Mouse (Mus musculus) heart, adult 11 months (tissue): ENCODE measurements at regions not wholly inside any gene's neighbourhood (a gene's known extent, or its start where the extent isn't known, plus 50 kb on each side); places are given as distances from the start of the nearest gene placed in this dataset.

Source experiments
- DNase-seq: peaks from one replicate; pipeline ENCODE4 v3.0.0; 2022

DNA sequence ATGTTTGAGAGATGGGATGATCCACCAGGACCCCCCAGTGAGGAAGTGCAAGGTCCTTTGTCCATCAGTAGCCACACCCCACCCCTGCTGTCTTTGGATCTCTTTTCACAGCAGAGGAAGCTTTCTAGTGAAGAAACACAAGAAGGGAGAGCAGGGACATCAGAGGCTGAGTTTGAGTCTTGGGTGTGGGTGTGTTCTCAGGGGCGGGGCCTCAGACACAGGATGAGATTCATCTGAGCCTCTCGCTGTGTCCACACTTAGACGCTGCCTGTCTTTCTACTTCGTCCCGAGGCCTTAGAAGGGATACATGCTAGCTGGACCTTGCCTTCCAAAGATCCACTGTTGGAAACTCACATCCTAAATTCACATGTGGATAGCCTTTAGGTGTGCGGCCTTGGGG, 893.5 kb upstream of the Car8 start:
- peak; percentile 75 for DNase-seq

DNA sequence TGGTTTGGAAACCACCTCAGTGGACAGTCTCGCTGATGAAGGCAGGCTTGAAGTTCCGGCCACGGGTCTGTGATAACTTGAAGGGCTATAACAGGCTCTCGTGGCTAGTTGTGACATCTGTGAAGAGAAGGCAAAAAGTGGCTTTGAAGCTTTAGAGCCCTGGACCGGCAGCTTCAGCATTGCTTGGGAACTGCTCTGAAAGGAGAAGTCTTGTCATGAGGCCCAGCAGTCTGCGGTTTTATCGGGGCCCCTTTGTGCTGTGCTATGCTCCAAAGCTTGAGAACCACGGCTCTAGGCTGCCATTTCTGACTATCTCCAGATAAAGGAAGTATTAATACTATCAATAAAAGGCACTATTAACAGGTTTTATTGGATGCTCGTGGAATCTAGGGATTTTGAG, 892.8 kb upstream of the Car8 start:
- DNase-seq = peak; percentile 84

DNA sequence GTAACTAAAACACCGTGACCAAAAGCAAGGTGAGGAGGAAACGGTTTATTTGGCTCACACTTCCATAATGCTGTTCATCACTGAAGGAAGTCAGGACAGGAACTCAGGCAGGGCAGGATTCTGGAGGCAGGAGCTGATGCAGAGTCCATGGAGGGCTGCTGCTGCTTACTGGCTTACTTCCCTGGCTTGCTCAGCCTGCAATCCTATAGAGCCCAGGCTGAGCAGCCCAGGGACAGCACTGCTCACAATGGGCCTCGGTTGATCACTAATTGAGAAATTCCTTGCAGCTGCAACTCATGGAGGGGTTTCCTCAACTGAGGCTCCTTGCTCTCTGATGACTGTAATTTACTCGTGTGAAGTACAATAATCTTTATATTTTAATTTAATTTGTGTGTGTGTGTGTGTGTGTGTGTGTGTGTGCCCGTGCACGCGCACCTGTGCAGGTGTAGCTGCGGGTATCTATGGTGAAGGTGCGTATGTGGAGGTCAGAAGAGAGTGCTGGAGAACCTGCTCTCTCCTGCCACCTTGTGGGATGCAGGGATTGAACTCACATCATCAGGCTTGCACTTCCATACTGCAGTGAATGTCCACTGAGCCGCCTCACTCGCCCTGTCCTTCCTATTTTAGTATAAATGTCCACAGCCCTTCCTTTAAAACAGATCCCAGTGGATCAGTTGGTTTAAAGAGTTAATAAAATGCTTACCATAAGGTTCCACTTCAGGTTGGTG, 886.6 kb upstream of the Car8 start:
- DNase-seq = peak; percentile 74

DNA sequence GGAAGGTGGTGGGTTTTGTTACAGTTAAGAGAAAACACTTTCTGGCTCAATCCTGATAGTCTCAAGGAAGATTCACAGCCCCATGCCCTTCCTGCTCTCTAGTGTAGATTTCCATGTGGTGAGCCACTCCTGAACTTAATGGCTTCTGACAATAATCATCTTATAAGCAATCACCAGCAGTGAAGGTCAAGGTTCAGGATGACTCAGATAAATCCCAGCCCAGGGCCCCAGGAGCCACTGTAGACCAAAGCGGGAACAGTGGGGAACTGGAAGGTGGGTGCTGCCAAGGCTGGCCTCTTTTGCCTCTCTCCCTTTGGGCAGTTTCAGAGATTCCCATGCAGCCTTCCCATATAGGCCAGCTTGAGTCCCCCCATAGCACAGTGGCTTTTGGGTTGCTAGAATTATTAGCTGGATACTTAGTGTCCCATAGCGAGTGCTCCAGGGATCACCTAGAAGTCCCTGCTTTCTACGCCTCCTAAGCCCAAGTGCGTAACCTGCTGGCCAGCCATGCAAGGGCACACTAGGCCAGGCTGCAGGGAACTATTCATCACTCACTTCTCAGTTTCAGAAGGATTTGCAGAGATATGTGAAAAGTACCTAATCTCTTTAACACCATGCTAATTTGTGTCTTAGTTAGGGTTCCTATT, 885.9 kb upstream of the Car8 start:
- DNase-seq = peak; percentile 29

DNA sequence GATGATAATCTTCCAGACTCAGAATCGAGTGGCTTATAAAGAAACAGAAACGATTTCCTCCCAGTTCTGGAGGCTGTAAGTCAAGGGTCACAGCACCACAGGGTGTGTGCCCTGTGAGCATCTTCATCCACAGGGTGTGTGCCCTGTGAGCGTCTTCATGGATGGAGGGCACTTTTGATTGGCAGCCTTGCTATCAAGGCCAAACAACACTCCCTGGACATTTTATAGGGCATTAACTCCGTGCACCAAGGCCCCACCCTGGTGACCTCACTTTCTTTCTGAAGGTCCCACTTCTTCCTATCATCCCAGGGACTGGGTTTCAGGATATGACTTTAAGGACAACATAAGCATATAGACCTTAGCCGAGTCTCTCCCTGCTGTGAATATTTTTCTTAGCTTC, 885.3 kb upstream of the Car8 start:
- no peak for DNase-seq

DNA sequence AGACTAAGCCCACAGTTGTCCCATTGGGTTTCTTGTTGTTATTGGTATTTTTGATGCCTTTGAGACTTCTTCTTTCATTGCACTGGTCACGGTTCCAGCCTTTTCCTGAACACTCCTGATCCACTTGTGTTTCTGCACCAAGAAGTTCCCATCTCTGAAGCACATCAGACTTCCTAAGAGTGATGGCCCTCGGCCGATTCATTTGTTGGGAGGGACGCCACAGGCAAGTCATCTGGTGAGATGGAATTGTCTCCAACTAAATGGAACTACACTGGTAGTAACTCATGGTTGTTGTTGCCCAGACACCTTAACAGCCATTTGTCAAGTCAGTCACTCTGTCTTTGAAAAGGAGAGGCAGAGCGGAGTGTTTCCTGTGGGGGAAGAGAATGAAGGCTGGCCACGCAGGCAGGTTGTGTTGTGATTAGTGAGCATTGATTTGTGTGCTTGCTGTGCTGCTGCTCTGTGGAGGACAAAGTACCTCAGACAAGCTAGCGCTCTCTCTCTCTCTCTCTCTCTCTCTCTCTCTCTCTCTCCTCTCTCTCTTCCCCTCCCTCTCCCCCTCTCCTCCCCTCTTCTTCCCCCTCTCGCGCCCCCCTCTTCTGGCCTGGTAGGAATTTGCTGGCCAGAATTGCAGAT, 884.7 kb upstream of the Car8 start:
- DNase-seq = no peak

DNA sequence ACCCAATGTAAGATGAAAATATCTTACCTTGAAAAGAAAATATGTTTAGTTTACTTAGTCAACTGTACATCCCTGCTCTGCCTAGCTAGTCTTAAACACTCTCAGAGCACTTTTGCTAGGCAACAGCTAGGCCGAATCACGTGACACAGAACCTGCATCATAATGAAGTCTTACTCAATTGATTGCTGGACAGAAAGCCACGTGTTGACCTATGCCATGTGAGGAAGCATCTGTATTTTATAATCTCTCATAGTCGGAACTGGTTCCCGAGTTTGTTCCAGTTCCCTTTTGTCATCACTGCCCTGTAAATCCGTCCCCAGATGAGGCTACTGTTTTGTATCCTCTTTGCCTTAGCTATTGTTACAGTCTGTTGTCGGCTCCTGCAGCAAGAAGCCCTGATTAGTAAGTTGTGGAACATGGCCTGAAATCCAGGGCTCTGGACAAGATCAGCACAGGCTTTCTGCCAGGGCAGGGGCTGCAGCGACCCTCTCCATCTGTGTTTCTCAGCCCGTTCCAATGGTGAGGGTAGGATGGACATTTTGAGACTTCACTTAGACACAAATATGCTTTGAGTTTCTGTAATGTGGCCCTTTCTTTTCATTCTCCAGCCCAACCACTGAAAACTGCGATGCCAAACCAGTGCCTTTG, 883.9 kb upstream of the Car8 start:
- DNase-seq = peak; percentile 91

DNA sequence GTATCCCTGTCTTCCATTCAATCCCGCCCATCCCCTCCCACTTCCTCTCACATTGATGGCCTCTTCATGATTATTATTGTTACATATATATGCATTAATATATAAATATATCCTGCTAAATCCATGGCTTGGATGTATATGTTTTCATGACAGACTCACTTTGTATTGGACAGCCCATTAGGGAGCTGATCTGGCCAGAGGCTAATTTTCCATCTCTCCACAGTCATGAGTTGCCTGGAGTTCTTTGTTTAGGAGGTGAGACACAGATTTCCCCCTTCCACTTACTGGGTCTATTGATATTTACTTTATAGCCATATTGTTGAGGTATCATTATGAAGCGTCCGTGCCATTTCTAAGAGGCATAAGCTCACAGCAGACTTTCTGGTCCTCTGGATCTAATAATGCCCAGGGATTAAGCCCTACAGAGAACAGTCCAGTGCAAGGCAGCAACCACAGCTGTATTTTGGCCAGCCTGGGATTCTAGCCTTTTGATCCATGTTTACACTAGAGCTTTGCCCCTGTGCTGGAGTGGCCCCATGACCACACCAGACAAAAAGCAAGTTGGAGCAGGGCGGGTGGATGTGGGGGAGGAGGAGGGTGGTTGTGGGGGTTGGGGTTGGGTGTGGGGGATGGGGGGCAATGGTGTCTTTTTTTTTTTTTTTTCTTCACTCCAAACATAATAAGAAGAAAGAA, 878.3 kb upstream of the Car8 start:
- peak; percentile 71 for DNase-seq

DNA sequence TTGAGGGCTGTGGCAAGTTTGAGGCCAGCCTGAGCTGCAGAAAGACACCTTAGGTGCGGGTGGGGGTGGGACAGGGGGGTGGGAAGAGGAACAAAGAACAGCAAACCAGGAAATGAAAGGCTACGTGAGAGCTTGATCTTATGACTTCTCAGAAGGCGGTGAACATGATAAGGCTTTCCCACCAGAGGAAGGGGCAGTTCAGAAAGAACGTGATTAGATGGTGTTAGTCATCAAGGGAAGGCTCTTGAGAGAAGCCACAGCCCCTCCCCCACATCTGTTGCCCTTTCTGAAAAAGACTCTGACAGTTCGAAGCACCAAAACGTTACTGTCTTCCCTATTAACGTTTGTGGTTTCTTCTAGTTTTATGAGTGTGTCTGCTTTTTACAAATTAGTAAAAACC, 877.0 kb upstream of the Car8 start:
- no peak for DNase-seq

DNA sequence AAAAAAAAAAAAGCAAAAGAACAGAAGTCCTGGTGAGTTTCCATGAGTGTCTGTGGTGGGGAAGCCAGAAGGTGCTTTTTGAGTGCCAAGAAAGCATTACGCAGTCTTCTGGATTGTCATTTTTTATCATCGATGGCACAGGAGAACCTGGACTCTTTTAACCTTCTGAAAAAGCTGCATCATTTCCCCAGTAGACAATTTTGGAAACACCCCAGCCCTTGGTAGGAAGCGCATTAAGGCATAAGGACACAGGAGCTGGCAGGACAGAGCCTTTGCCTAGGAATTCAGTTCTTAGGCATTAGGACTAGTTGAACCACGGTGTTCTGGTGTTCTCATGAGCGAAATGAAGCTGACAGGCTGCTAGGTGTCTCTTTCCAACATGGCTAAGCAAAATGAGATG, 875.1 kb upstream of the Car8 start:
- DNase-seq = peak; percentile 29

DNA sequence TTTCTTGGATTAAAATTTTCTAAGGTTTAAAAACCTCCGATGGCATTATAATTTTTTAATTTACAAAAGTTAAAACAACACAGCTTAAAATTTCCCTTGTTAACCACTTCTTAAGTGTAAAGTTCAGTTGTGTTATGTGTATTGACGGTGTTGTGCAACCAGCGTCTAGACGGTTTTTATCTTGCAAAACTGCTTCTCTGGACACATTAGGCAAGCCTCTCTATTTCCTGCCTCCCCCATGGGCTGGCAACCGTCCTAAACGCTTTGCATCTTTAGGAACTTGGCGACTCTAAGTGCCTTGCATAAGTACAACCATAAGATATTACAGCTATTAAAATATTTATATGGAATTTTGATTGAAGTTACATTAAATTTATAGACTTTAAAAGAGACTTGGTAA, 871.5 kb upstream of the Car8 start:
- peak; percentile 86 for DNase-seq

DNA sequence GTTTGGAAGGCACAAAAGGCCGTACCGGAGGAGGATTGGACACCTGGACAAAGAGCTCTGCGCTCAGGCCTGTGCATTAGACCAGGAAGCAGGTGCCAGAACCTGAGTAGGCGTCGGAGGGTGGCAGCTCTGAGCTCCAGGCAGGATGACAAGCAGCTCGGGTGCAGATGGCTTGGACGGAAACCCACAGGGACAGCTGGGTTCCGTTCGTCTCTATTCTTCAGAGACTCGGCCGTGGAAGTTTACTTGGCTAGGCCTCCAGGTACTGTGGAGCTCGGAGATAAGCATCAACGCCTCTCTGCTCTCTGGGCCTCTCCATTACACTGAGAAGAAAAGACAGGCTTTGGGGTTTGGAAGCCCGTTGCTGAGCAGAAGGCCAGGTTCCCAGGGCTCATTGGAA, 868.5 kb upstream of the Car8 start:
- DNase-seq = peak; percentile 83

DNA sequence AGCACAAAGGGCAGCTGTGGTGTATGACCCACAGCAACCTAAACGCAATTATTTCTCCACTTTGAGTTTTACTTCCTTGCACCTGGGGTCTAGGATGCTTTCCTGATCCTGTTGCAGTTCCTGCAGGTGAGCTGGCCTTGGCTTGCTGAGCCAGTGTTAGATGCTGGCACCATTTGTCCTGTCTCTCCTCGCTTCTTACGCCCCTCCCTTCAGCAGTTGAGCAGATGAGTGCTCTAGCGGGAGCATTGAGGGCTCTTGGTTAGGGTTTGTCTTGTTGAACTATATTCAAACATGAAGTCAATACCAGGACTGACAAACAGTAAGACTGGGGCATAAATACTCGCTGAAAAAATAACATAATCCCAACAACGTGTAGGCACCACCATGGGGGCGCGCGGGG, 867.9 kb upstream of the Car8 start:
- DNase-seq = peak; percentile 36

DNA sequence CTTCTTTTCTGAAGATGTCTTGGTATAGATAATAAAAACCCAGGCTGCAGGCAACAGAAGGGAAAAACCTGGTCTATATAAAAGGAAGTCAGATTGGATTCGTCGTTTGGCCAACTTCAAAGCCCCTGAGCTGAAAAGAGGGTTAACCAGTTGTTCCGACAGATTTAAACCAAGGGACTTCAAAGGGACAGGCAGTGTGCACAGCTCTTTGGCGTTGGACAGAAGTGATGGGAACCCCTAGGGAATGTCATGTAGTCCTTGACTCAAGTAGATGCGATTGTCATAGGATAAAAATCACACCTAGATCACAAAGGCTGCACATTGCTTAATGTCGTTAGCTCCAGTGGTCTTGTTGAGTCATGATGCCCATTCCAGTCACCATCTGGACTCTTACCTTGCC, 865.8 kb upstream of the Car8 start:
- DNase-seq = peak; percentile 24

DNA sequence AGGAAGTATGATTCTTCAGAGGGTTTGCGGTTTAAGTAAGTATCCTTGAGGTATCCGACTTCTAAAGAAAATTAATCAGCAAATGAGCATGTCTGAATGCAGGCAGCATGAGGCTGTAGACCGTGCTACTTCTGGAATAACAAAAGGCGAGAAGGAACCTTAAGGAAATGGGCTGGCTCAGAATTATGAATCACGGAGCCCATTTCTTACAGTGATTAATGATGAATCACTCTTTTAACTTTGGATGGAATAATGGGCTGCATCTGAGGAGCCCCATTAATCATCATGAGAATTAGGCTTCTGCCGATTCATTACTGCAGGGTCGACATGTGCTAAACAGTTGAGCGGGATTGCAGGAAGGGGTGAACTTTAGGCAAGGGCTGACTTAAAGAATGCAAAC, 865.1 kb upstream of the Car8 start:
- DNase-seq = no peak

DNA sequence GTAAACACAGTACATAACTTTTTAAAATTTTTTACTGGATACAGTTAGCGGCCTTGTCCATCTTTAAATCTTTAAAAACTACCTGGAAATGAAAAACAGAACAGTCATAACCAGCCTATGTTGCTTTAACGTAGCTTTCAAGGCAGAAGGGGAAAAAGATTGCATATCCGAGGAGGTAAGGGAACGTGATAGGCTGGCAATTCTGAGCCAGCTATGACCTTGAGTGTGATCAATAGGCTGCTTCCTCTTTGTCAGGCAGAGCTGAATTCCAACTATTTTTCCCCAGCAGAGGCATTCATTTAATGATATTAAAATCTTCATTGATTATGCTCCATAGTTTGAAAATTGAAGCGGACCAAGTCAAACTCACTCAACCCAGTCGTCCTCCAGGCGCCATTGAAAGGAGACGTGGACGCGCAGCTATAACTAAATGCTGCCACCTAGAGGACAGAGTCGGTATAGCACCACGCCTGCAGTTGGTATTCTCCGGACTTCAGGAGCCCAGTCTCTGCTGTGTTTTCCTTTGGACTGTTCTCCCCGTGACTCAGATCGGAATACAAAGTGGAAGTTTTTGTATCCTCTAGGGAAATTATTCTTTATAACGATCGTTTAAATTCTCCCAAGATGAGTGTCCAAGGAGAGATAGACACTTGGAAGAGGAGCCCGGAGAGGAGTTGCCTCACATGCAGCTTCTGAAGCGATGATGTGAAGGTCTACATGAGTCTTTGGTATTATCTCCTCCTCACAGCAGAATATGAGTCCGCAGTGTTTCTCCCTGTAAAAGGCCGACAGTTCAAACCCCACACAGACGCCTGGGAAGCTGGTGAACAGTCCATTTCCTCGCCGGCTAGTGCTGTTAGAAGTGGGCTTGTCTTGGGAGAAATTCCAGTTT, 858.2 kb upstream of the Car8 start:
- peak; percentile 95 for DNase-seq

DNA sequence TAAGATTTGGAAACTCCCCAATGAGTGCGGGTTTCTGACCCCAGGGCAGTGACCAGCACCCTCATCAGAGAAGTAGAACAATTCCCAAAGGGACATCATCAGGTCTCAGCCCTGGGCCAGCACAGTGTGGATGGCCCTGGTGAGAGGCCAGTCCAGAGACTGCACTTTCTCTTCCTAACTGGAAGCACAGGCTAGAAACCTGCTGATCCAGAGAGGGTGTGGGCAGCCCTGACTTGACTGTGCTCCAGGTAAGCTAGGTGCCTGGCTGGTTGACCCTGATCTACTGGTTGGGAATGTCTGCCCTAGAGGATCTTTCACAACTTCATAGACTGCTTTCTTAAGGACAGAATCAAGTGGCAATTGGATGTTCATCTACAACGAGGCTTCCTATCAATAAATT, 857.4 kb upstream of the Car8 start:
- DNase-seq = peak; percentile 87

DNA sequence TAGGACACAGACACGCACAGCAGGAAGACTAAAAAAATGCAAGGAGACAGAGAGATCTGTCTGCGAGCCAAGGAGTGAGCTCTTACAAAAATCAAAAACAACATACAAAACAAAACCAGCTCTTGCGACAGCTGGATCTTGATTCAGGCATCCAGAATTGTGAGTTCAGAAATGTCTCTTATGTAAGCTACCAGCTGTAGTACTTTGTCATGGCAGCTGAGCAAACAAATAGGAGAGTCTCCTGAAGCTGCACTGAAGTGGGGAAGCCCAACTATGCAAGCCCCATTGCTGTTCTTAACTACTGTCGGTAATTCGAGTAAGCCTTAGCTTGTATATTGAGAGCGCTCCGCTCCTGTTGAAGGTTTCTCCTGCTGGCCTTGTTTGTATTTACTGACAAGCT, 856.8 kb upstream of the Car8 start:
- DNase-seq = peak; percentile 94

DNA sequence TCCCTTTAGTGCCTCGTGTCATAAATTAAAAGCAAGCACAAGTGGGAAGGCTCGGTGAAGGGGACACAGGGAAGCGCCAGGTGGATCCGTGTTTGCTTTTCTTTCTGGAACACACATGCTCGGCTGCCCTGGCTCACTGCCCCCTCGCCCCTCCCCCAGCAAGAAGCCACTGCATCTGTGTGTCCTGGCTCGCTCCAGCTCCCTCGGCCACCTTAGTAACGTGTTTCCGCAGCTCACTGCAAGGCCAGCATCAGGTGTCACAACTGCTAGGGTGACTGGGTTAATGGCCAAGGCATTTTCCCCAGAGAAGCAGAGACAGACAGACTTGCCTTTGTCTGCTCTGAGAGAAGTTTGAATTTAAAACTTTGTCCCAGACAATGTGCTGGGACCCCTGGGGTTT, 855.7 kb upstream of the Car8 start:
- DNase-seq = peak; percentile 88

DNA sequence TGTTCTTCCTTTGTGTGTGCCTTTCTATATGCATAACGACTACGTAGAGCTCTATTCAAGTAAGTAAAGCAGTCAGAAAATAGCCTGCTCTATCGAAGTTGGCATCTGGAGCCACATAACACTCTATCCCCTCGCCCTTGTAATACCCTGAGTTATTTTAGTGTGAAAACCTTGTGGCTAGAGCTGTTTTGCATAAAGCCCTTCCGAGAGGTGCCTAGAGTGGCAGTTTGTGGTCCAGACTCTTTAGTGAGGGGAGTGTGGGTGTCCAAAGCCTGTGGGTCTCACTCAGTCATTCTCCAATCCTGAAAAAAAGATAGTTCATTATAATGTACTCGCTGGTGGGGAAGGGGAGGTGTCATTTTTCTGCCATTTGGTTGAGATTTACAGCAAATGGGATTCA, 855.2 kb upstream of the Car8 start:
- DNase-seq = peak; percentile 40

DNA sequence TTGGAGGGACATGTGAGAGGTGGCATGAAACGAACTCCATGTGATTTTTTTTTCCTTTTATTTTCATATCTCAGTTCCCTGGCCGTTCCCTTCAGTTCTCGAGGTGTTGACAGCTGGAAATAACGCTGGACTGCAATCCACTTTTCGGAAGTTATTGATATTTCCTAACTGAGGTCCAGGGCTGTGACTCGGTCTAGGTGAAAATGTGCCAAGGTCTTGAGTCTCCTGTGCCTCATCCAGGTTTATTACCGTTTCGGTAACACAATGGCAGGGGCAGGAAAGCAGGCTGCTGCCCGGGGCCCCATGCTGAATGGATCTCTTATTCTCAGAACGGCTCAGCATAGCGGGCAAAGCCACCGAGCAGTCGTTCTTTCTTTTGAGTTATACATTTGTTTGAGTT, 844.7 kb upstream of the Car8 start:
- peak; percentile 94 for DNase-seq
